Mouse (Mus musculus): ENCODE results near the gene Themis2.

The Themis2 gene

GRCm38 (mm10) chr4:132752992-132753391 lies 43.2 kb downstream of the Themis2 start:
- DNase-seq (ENCODE audit: low read depth, low spot score): no peak

GRCm38 (mm10) chr4:132749258-132749982 lies 46.8 kb downstream of the Themis2 start:
- no peak for DNase-seq (ENCODE audit: low read depth, low spot score)

- no peak for DNase-seq (ENCODE audit: low read depth, low spot score)
Measured at GRCm38 (mm10) chr4:132748778-132749177, 47.4 kb downstream of the Themis2 start.

DNA sequence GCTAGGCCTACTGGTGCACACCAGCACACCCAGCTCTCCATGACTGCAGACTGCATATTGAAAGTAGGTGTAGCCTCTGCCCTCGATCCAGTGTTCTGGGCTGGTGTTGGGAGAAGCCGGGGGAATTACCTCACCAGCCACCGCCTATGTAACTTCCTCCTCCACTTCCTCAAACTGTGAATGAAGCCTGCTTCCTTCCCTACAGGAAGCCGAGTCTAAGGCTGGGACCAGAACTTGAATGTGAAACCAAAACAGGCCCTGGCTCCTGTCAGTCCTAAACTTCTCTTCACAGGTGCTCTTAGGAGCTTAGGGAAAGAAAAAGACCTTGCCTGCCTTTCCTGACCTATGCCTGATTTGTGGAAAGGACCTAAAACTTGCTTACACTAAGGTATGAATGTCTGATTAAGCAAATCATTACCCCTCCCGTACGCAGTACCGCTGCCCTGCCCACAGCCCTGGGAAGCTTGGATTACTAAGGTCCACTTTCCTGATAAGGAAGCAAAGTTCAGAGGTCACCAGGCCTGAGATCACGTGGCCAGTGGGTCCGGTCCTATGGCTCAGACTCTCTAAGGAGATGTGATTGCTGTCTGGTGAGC lies 48.4 kb downstream of the Themis2 start:
- no peak for DNase-seq (ENCODE audit: low read depth, low spot score)

DNA sequence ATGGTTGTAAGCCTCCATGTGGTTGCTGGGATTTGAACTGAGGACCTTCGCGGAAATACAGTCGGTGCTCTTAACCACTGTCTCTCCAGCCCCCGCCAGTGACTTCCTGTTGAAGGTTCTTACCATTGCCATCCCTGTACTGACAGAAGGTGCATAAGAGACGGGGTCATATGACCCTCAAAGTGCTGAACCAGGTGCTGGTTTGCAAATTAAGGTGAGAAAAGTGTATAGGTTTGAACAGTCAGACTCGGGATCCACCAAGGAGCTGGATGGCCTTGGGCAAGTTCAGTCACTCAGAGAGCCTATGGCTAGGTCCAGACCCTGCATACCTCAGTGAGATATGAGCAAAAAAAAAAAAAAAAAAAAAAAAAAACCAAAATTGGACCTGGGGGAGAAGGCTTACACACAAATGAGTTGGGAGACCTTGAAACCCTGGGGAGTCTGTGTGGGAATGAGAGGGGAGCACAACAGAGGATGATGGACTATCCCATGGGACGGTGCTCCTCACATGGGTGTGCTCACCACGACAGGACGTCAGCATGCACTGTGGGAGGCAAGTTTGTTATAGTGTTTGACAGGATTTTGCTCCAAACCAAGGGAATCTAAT lies 49.2 kb downstream of the Themis2 start:
- no peak for DNase-seq (ENCODE audit: low read depth, low spot score)

DNA sequence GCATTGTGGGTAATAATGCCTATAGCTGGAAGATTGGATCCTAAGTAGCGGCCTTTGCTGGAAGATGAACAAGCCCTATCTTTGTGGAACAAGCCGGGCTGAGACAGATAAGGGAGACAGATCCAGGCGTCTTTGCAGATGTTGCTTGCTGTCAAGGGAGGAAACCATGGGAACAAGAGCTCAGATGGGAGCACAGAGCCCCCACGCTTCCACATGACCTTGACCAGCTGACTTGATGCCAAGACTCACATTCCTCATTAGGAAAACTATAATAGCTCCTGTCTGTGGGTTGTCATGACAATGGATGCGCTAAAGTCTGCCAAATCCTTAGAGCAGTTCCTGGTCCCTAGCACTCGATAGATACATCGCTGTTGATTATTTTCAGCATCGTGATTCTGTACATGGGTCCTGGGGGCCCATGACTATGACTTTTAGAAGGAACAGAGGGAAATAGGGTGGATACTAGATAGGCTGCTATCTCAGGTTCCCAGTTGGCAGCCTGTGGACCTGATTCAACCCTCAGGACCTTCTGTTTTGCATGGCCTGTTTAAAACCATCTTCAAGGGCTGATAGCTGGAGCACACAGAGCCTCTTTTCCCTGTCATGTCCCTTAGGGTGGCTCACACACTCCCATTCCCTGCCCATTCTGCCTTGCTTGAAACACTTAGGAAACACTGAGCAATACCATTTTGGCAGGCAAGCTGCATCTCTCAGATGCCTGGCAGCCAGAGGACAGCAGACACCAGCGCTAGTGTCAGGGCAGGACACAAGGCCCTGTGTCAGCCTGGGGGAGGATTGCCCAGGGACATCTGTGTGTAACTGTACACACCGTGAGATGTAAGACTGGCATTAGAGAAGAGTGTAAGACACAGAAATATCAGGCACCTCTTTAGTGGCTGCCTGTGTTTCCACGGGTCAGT lies 51.9 kb downstream of the Themis2 start:
- no peak for DNase-seq (ENCODE audit: low read depth, low spot score)

DNA sequence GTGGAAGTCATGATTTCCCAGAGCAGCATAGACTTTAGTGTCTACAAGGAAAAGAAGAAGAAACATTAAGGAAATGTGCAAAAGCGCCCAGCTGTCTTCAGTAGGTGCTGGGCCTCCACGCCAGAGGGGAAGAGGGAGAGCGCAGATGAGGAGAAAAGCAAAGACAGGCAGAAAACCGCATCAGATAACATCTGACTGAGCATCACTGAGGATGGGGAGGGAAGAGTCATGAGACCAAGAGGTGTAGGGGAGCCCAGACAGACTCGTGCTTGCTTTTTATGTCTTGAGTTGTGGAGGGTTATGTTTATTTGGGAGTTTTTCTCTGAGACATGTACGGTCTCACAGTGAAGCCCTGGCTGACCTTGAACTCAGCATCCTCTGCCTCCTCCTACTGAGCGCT lies 54.7 kb downstream of the Themis2 start:
- DNase-seq (ENCODE audit: low read depth, low spot score): no peak

GRCm38 (mm10) chr4:132737154-132737553 lies 59.0 kb downstream of the Themis2 start:
- DNase-seq (ENCODE audit: low read depth, low spot score): peak; percentile 77

- no peak for DNase-seq (ENCODE audit: low read depth, low spot score)
Measured at GRCm38 (mm10) chr4:132735894-132736293, 60.3 kb downstream of the Themis2 start.

DNA sequence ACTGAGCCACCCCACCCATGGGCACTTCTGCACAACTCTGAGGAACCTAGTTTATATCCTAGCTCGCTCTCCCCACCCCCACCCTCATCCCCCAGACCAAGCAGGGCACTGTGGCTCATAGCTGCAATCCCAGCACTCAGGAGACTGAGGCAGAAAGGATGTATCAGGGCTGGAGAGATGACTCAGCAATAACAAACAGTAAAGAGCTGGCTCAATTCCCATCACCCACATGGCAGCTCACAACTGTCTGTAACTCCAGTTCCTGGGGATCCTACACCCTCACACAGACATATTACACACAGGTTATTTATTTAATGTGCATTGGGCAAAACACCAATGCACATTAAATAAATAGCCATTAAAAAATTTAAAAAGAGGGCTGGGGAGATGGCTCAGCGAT lies 60.8 kb downstream of the Themis2 start:
- DNase-seq (ENCODE audit: low read depth, low spot score): no peak

DNA sequence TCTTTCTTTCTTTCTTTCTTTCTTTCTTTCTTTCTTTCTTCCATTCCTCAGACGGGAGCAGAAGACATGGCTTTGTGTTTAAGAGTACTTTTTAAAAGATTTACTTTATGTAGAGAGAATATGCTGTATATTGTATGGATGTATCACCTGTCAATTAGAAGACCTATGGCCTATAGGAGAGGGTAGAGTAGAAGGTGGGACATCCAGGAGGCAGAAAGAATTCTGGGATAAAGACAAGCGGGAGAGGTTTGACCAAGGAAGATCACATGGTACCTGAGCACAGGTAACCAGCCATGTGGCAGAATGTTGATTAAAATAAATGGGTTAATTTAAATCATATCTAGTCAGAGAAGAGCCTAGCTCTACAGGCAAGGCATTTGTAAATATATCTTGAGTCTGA lies 61.4 kb downstream of the Themis2 start:
- DNase-seq (ENCODE audit: low read depth, low spot score): no peak

DNA sequence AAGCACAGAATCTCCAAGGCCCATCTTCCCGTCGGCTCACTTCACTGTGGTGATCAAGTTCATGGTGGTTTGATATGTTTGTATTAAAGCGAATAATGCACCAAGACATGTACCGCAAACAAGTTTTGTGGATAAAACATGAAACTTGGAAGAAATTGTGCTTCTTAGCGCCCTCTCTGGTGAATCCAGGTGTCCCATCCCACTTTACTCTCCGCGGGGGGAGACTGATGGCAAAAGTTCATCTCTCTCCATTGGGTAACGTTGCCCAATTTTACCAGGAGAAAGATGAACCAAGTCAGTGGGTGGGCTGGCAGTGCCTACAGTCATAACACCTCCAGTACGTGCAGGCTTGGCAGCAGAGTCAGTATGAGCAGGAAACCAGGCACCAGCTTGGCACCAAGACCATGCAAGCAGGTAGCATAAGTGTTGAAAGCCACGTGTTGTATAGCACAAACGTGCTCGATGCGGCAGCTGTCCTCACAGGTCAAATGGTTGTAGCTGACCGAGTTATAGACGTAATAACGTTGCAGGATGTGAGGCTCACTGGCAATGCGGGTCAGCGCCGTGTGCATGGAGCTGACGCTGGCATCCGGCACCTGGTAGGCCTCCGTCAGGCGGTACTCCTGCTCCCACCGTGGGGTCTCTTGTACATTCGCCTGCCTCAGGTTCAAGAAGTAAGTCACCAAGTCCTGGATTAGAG lies 63.0 kb downstream of the Themis2 start:
- no peak for DNase-seq (ENCODE audit: low read depth, low spot score)

DNA sequence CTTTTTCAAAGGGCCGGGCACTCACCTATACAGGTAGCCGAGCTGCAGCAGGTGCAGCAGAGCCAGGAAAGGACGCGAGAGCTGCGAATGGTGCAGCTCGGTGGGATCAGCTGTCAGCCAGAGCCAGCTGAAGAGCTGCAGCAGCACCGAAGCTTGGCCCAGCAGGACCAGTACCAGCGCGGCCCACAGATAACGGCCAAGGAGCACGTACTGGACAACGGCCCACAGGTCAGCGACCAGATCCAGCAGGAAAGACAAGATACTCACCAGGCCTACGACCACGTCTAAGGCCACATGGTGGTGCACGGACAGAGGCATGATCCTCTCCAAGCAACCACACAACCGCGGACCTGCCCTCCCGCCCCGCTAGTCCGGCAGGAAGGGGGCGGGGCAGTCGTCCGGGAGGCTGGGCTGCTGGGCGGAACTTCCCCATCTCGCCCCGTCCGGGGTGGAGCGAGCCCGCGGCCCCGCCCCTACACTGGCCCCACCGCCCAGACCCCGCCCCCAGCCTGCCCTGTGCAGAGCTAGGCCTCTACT lies 64.0 kb downstream of the Themis2 start, which contains the start of gene Xkr8:
Gene Xkr8 (minus strand): TSS at position 399 of the 537 bp plus-strand sequence.
- peak; percentile 74 for DNase-seq (ENCODE audit: low read depth, low spot score)
